Mouse (Mus musculus) heart, postnatal 0 days (tissue): ENCODE data around the gene Cyp4f16.
"Not testable (repeated sequence)": the region's sequence is repeated elsewhere in the genome, so short reads cannot be mapped to it uniquely, and the experiment has no call there.

Experiments
- CTCF ChIP-seq: IDR thresholded peaks from 2 replicates; pipeline ENCODE4 v1.5.1; 2016; ENCODE audit warnings: antibody characterized with exemption, control low read depth, low read depth
- EP300 ChIP-seq: IDR thresholded peaks from 2 replicates; pipeline ENCODE4 v1.6.1; 2016; ENCODE audit warnings: antibody characterized with exemption, low read depth

GRCm38 (mm10) chr17:32526341-32526740 lies 10.0 kb upstream of the Cyp4f16 start:
- TF ChIP-seq EP300, CTCF: not testable (repeated sequence)
